Mouse (Mus musculus): ENCODE data around the gene Ctdspl. TPM values are rescaled to one million over a fixed set of nuclear protein-coding genes. Genes with fewer than 3 reads are reported as not detected.

Ctdspl gene
- polyA plus RNA-seq, 1 experiment: 9.3 TPM

DNA sequence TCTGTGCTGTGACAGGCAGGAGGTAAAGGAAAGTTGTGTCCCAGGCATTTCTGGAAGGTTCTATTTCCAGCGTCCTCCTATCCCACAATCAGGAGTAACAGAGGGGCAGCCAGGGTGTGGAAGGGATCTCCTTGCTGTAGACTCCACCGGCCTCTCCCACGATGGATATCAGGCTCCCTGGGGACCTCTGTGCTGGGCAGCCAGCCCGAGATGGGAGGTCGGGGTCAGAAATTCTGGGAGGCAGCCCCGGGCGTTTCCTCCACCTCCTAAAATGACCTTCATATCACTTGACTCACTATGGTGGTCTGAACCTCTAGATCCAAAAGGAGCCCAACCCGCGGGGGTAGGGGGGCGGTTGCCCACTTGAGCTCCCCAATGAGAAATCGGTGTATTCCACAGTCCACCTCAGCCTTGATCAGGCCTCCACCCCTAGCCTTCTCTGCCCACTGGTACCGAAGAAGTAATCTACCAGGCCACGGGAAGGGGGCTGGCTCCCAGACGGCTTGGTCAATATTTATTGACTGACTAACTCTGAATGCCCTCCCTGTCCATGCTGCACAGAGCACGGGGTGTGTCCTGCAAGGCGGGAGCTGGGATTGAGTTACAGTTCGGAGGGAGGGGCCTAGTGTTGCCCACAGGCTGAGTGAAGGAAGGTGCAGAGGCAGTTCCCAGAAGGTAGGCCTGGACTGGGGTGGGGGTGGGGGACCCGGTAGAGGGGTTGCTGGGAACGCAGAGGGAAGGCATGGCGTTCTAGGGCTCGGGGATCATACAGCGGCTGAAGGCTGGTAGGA lies 126.1 kb downstream of the Ctdspl start, which contains the start of gene Vill:
Gene Vill, plus strand, starts transcription at position 625 of the 791 bp plus-strand sequence.
- Histone ChIP-seq H3K27me3 (ENCODE audit: control insufficient read depth, insufficient read depth, low read length) (no peaks in the 10 kb centered on the region), H3K4me3 (ENCODE audit: control insufficient read depth, insufficient read depth, low read length) (no peak within 1 kb of the TSS), H3K4me1 (replicated peaks; ENCODE audit: control insufficient read depth, insufficient read depth, low read length) (no peaks in the 10 kb centered on the region), H3K27ac (ENCODE audit: control insufficient read depth, insufficient read depth, low read length) (no peak within 1 kb of the TSS), H3K36me3 (ENCODE audit: control insufficient read depth, insufficient read depth, low read length) (no peaks in the 10 kb centered on the region)
- TF ChIP-seq CTCF (IDR thresholded peaks at IDR 0.05; ENCODE audit: borderline replicate concordance, control insufficient read depth, extremely low read depth, insufficient read depth, low read length, poor library complexity): no peak
- TF ChIP-seq POLR2A (IDR thresholded peaks at IDR 0.05; ENCODE audit: control insufficient read depth, extremely low read depth, insufficient read depth, low read length, poor library complexity): no peak
- WGBS: 63% methylated on average over 22 of the region's 22 CpGs
- DNase-seq: no peak

DNA sequence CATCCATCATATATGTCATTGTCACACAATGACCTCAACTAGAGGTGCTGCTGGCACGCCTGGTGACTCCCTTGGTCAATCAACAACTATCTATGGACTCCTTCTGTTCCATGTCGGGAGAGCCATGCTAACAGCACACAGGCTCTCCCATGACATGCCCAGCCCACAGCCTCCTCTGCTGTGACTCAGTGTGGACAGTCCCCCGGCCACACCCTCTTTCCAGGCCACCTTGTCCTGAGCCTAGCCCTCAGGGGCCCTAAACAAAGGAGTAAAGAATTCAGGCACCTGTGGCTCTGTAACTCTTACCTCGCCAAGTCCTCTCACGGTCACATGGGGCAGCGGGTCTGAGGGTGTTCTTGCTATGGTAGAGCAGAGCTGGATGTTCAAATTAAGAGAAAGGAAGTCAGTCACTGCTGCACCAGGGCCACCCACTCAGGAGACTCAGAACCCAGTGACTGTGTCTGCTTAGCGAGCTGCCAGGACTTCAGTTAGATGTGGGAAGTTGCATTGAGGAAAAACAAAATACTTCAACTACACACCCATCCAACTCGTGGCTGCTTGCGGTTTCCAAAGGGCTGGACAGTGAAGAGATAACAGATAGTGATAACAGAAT lies 127.8 kb downstream of the Ctdspl start:
- DNase-seq: no peak
- no peaks in the 10 kb centered on the region for H3K27me3 ChIP-seq (ENCODE audit: control insufficient read depth, insufficient read depth, low read length)
- WGBS: 69% methylated on average over 9 of the region's 9 CpGs
- H3K36me3 ChIP-seq (ENCODE audit: control insufficient read depth, insufficient read depth, low read length): no peaks in the 10 kb centered on the region
- TF ChIP-seq CTCF (IDR thresholded peaks at IDR 0.05; ENCODE audit: borderline replicate concordance, control insufficient read depth, extremely low read depth, insufficient read depth, low read length, poor library complexity) (no peak), POLR2A (IDR thresholded peaks at IDR 0.05; ENCODE audit: control insufficient read depth, extremely low read depth, insufficient read depth, low read length, poor library complexity) (no peak)
- no peaks in the 10 kb centered on the region for H3K4me1 ChIP-seq (replicated peaks; ENCODE audit: control insufficient read depth, insufficient read depth, low read length)
- no peak overlapping the region for H3K4me3 ChIP-seq (ENCODE audit: control insufficient read depth, insufficient read depth, low read length)
- no peak overlapping the region for H3K27ac ChIP-seq (ENCODE audit: control insufficient read depth, insufficient read depth, low read length)

DNA sequence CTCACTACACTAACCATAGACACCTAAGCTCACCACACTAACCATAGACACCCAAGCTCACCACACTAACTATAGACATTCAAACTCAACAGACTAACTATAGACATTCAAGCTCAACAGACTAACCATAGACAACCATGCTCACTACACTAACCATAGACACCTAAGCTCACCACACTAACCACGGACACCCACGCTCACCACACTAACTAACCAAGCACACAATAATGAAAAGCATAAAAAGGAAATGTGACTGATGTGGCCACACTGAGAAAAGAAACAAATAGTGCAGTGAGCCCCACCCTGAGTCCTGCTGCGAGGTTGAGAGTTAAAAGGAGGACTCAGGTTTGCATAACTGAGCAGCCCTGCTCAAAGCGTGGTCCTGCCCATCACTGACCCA lies 129.1 kb downstream of the Ctdspl start:
- H3K27ac ChIP-seq (ENCODE audit: control insufficient read depth, insufficient read depth, low read length): no peak overlapping the region
- no peak for DNase-seq
- TF ChIP-seq POLR2A (IDR thresholded peaks at IDR 0.05; ENCODE audit: control insufficient read depth, extremely low read depth, insufficient read depth, low read length, poor library complexity) (no peak), CTCF (IDR thresholded peaks at IDR 0.05; ENCODE audit: borderline replicate concordance, control insufficient read depth, extremely low read depth, insufficient read depth, low read length, poor library complexity) (no peak)
- no peak overlapping the region for H3K4me3 ChIP-seq (ENCODE audit: control insufficient read depth, insufficient read depth, low read length)
- no peaks in the 10 kb centered on the region for H3K27me3 ChIP-seq (ENCODE audit: control insufficient read depth, insufficient read depth, low read length)
- H3K36me3 ChIP-seq (ENCODE audit: control insufficient read depth, insufficient read depth, low read length): no peaks in the 10 kb centered on the region
- 44% methylated on average over 4 of the region's 4 CpGs for WGBS
- H3K4me1 ChIP-seq (replicated peaks; ENCODE audit: control insufficient read depth, insufficient read depth, low read length): no peaks in the 10 kb centered on the region

DNA sequence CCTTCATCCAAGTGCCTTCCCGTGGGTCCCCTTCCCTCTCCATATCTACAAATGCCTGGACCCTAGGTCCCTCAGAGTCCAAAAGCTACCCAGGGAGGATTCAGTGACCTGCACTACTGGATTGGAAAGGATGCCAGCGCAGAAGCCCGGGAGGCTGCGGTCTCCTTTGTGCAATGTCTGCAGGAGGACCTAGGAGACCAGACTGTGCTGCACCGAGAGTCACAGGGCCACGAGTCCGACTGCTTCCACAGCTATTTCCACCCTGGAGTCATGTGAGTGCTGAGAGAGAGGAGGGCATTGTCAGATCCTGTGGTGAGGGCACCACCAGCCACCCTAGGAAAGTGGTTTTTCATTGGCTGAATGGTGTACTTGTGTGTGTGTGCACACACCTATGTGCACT lies 132.0 kb downstream of the Ctdspl start:
- no peak for DNase-seq
- no peaks in the 10 kb centered on the region for H3K27me3 ChIP-seq (ENCODE audit: control insufficient read depth, insufficient read depth, low read length)
- TF ChIP-seq POLR2A (IDR thresholded peaks at IDR 0.05; ENCODE audit: control insufficient read depth, extremely low read depth, insufficient read depth, low read length, poor library complexity) (no peak), CTCF (IDR thresholded peaks at IDR 0.05; ENCODE audit: borderline replicate concordance, control insufficient read depth, extremely low read depth, insufficient read depth, low read length, poor library complexity) (no peak)
- WGBS: 91% methylated on average over 7 of the region's 7 CpGs
- H3K4me1 ChIP-seq (replicated peaks; ENCODE audit: control insufficient read depth, insufficient read depth, low read length): peaks cover 2% of the 10 kb centered on the region; the same call in 1 of the 2 replicates
- no peak overlapping the region for H3K4me3 ChIP-seq (ENCODE audit: control insufficient read depth, insufficient read depth, low read length)
- H3K36me3 ChIP-seq (ENCODE audit: control insufficient read depth, insufficient read depth, low read length): no peaks in the 10 kb centered on the region
- H3K27ac ChIP-seq (ENCODE audit: control insufficient read depth, insufficient read depth, low read length): no peak overlapping the region

DNA sequence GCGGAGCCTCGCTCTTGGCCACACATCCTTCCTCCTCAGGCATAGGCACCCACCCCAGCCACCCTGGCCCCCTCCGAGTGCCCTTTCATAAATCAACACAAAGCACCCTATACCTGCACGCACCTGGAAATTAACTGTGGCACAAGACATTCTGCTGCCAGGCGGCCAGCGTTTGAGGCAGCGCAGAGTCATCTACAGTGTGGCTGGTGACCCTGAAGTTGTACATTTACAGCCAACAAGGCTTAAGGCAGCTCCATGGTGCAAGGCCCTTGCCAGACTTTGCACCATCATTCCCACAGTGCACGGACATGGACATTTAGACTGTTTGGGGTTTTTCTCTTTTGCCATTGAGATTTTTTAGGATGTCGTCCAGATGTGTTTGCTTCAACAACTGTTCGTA lies 134.4 kb downstream of the Ctdspl start:
- H3K36me3 ChIP-seq (ENCODE audit: control insufficient read depth, insufficient read depth, low read length): no peaks in the 10 kb centered on the region
- no peak for DNase-seq
- no peak for TF ChIP-seq CTCF (IDR thresholded peaks at IDR 0.05; ENCODE audit: borderline replicate concordance, control insufficient read depth, extremely low read depth, insufficient read depth, low read length, poor library complexity)
- TF ChIP-seq POLR2A (IDR thresholded peaks at IDR 0.05; ENCODE audit: control insufficient read depth, extremely low read depth, insufficient read depth, low read length, poor library complexity): no peak
- H3K4me1 ChIP-seq (replicated peaks; ENCODE audit: control insufficient read depth, insufficient read depth, low read length): peaks cover 10% of the 10 kb centered on the region
- H3K4me3 ChIP-seq (ENCODE audit: control insufficient read depth, insufficient read depth, low read length): no peak overlapping the region
- H3K27ac ChIP-seq (ENCODE audit: control insufficient read depth, insufficient read depth, low read length): no peak overlapping the region
- 90% methylated on average over 10 of the region's 10 CpGs for WGBS
- H3K27me3 ChIP-seq (ENCODE audit: control insufficient read depth, insufficient read depth, low read length): no peaks in the 10 kb centered on the region

DNA sequence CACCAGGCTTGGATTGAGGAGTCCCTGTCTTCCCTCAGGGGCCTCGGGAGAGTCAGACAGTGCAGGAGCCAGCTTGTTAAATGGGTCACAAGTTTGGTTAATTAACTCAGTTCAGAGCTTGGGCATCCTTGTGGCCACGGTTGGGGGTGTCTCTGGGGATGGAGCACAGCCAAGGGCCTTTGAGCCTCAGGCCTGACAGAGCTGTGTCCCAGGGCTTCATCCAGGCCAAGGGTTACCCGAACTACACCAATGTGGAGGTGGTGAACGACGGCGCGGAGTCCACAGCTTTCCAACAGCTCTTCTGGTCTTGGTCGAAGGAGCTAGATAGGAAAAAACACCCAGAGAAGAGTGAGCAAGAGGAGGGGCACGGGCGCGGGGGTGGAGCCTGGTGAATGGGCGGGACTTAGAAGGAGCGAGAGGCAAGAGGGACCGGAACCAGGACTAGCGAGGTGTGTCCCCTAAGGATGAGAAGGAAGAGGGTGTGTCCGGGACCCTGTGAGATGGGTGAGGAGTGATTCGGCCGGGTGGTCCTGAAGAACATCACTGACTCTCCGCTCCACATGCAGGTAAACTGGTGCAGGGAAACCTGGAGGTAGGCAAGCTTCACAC lies 136.9 kb downstream of the Ctdspl start:
- WGBS: 69% methylated on average over 19 of the region's 19 CpGs
- Histone ChIP-seq H3K4me1 (replicated peaks; ENCODE audit: control insufficient read depth, insufficient read depth, low read length) (peaks cover 10% of the 10 kb centered on the region), H3K27me3 (ENCODE audit: control insufficient read depth, insufficient read depth, low read length) (no peaks in the 10 kb centered on the region), H3K27ac (ENCODE audit: control insufficient read depth, insufficient read depth, low read length) (no peak overlapping the region), H3K4me3 (ENCODE audit: control insufficient read depth, insufficient read depth, low read length) (peak overlapping the region; percentile 16; the same call in 1 of the 2 replicates), H3K36me3 (ENCODE audit: control insufficient read depth, insufficient read depth, low read length) (no peaks in the 10 kb centered on the region)
- no peak for DNase-seq
- TF ChIP-seq CTCF (IDR thresholded peaks at IDR 0.05; ENCODE audit: borderline replicate concordance, control insufficient read depth, extremely low read depth, insufficient read depth, low read length, poor library complexity) (no peak), POLR2A (IDR thresholded peaks at IDR 0.05; ENCODE audit: control insufficient read depth, extremely low read depth, insufficient read depth, low read length, poor library complexity) (no peak)
